Mouse (Mus musculus): ENCODE data around the gene Gm44965. TPM values are rescaled to one million over a fixed set of nuclear protein-coding genes. Genes with fewer than 3 reads are reported as not detected.

The Gm44965 gene
- polyA plus RNA-seq, 1 experiment from 2014 or later = not detected

- Histone ChIP-seq H3K36me3 (ENCODE audit: insufficient read depth, low read length) (no peaks in the 10 kb centered on the region), H3K4me1 (ENCODE audit: insufficient read depth, low read depth, low read length) (no peaks in the 10 kb centered on the region), H3K4me3 (ENCODE audit: low read depth, low read length) (no peak overlapping the region), H3K9ac (replicated peaks; ENCODE audit: low read depth) (no peak overlapping the region), H3K4me2 (replicated peaks; ENCODE audit: low read depth, low read length) (no peak overlapping the region), H3K27me3 (replicated peaks; ENCODE audit: insufficient read depth, low read length) (no peaks in the 10 kb centered on the region), H3K27ac (ENCODE audit: low read length) (no peak overlapping the region), H3K9me3 (ENCODE audit: low read length) (no peaks in the 10 kb centered on the region)
- no peak for ATAC-seq
- TF ChIP-seq CTCF (IDR thresholded peaks at IDR 0.05) (no peak), EP300 (IDR thresholded peaks at IDR 0.05) (no peak)
- 76% methylated on average over 2 of the region's 2 CpGs for WGBS
- DNase-seq (ENCODE audit: low spot score) = no peak
Observed at GRCm38 (mm10) chr6:48635105-48635504, 41.4 kb downstream of the Gm44965 start.

- TF ChIP-seq EP300 (IDR thresholded peaks at IDR 0.05) (no peak), CTCF (IDR thresholded peaks at IDR 0.05) (no peak)
- Histone ChIP-seq H3K4me2 (replicated peaks; ENCODE audit: low read depth, low read length) (no peak overlapping the region), H3K4me1 (ENCODE audit: insufficient read depth, low read depth, low read length) (no peaks in the 10 kb centered on the region), H3K9me3 (ENCODE audit: low read length) (no peaks in the 10 kb centered on the region), H3K36me3 (ENCODE audit: insufficient read depth, low read length) (no peaks in the 10 kb centered on the region), H3K9ac (replicated peaks; ENCODE audit: low read depth) (no peak overlapping the region), H3K27ac (ENCODE audit: low read length) (no peak overlapping the region), H3K27me3 (replicated peaks; ENCODE audit: insufficient read depth, low read length) (no peaks in the 10 kb centered on the region), H3K4me3 (ENCODE audit: low read depth, low read length) (no peak overlapping the region)
- ATAC-seq (no peak), DNase-seq (ENCODE audit: low spot score) (no peak)
- WGBS = 70% methylated on average over 6 of the region's 6 CpGs
Observed at GRCm38 (mm10) chr6:48636515-48636914, 42.8 kb downstream of the Gm44965 start.

GRCm38 (mm10) chr6:48637811-48638500, 44.2 kb downstream of the Gm44965 start:
- Histone ChIP-seq H3K9ac (replicated peaks; ENCODE audit: low read depth) (no peak overlapping the region), H3K36me3 (ENCODE audit: insufficient read depth, low read length) (no peaks in the 10 kb centered on the region), H3K27ac (ENCODE audit: low read length) (no peak overlapping the region), H3K4me2 (replicated peaks; ENCODE audit: low read depth, low read length) (no peak overlapping the region), H3K4me1 (ENCODE audit: insufficient read depth, low read depth, low read length) (no peaks in the 10 kb centered on the region), H3K4me3 (ENCODE audit: low read depth, low read length) (no peak overlapping the region), H3K9me3 (ENCODE audit: low read length) (no peaks in the 10 kb centered on the region), H3K27me3 (replicated peaks; ENCODE audit: insufficient read depth, low read length) (no peaks in the 10 kb centered on the region)
- no peak for ATAC-seq
- TF ChIP-seq EP300 (IDR thresholded peaks at IDR 0.05) (no peak), CTCF (IDR thresholded peaks at IDR 0.05) (no peak)
- no peak for DNase-seq (ENCODE audit: low spot score)
- WGBS = 66% methylated on average over 6 of the region's 6 CpGs

- WGBS = 40% methylated on average over 2 of the region's 2 CpGs
- H3K4me1 ChIP-seq (ENCODE audit: insufficient read depth, low read depth, low read length) = no peaks in the 10 kb centered on the region
- DNase-seq (ENCODE audit: low spot score) (no peak), ATAC-seq (no peak)
- no peak overlapping the region for H3K27ac ChIP-seq (ENCODE audit: low read length)
- H3K4me3 ChIP-seq (ENCODE audit: low read depth, low read length) = no peak overlapping the region
- H3K4me2 ChIP-seq (replicated peaks; ENCODE audit: low read depth, low read length) = no peak overlapping the region
- no peak overlapping the region for H3K9ac ChIP-seq (replicated peaks; ENCODE audit: low read depth)
- H3K9me3 ChIP-seq (ENCODE audit: low read length) = no peaks in the 10 kb centered on the region
- no peaks in the 10 kb centered on the region for H3K36me3 ChIP-seq (ENCODE audit: insufficient read depth, low read length)
- TF ChIP-seq EP300 (IDR thresholded peaks at IDR 0.05) = no peak
- TF ChIP-seq CTCF (IDR thresholded peaks at IDR 0.05) = no peak
- H3K27me3 ChIP-seq (replicated peaks; ENCODE audit: insufficient read depth, low read length) = no peaks in the 10 kb centered on the region
Observed at GRCm38 (mm10) chr6:48638553-48638952, 44.8 kb downstream of the Gm44965 start.

- Histone ChIP-seq H3K27ac (ENCODE audit: low read length) (no peak overlapping the region), H3K4me1 (ENCODE audit: insufficient read depth, low read depth, low read length) (no peaks in the 10 kb centered on the region), H3K9me3 (ENCODE audit: low read length) (no peaks in the 10 kb centered on the region), H3K27me3 (replicated peaks; ENCODE audit: insufficient read depth, low read length) (no peaks in the 10 kb centered on the region), H3K4me2 (replicated peaks; ENCODE audit: low read depth, low read length) (no peak overlapping the region), H3K9ac (replicated peaks; ENCODE audit: low read depth) (no peak overlapping the region), H3K4me3 (ENCODE audit: low read depth, low read length) (no peak overlapping the region), H3K36me3 (ENCODE audit: insufficient read depth, low read length) (no peaks in the 10 kb centered on the region)
- no peak for TF ChIP-seq CTCF (IDR thresholded peaks at IDR 0.05)
- no peak for TF ChIP-seq EP300 (IDR thresholded peaks at IDR 0.05)
- ATAC-seq (no peak), DNase-seq (ENCODE audit: low spot score) (no peak)
- 71% methylated on average over 6 of the region's 6 CpGs for WGBS
Observed at GRCm38 (mm10) chr6:48641391-48641790, 47.6 kb downstream of the Gm44965 start.

GRCm38 (mm10) chr6:48642764-48643292, 49.1 kb downstream of the Gm44965 start:
- ATAC-seq (no peak), DNase-seq (ENCODE audit: low spot score) (peak; percentile 87)
- Histone ChIP-seq H3K36me3 (ENCODE audit: insufficient read depth, low read length) (no peaks in the 10 kb centered on the region), H3K4me3 (ENCODE audit: low read depth, low read length) (no peak overlapping the region), H3K4me1 (ENCODE audit: insufficient read depth, low read depth, low read length) (no peaks in the 10 kb centered on the region), H3K9ac (replicated peaks; ENCODE audit: low read depth) (no peak overlapping the region), H3K9me3 (ENCODE audit: low read length) (no peaks in the 10 kb centered on the region), H3K27ac (ENCODE audit: low read length) (no peak overlapping the region), H3K4me2 (replicated peaks; ENCODE audit: low read depth, low read length) (no peak overlapping the region), H3K27me3 (replicated peaks; ENCODE audit: insufficient read depth, low read length) (no peaks in the 10 kb centered on the region)
- TF ChIP-seq EP300 (IDR thresholded peaks at IDR 0.05) (no peak), CTCF (IDR thresholded peaks at IDR 0.05) (peak; percentile 75)
- 21% methylated on average over 4 of the region's 4 CpGs for WGBS

All from lung, postnatal 0 days (tissue).